Mouse (Mus musculus): ENCODE results near the gene Tex12. TPM values are rescaled to one million over a fixed set of nuclear protein-coding genes. Genes with fewer than 3 reads are reported as not detected.

Tex12 gene
- polyA plus RNA-seq, 1 experiment from 2014 or later = 0.17 TPM

- H3K4me1 ChIP-seq (replicated peaks; ENCODE audit: control insufficient read depth, insufficient read depth, low read length) = no peaks in the 10 kb centered on the region
- H3K27me3 ChIP-seq (ENCODE audit: control insufficient read depth, insufficient read depth, low read length) = no peaks in the 10 kb centered on the region
- no peak overlapping the region for H3K4me3 ChIP-seq (ENCODE audit: low read depth, low read length)
- no peak overlapping the region for H3K9ac ChIP-seq (ENCODE audit: low read depth, low read length)
- DNase-seq (ENCODE audit: low spot score) (no peak), ATAC-seq (ENCODE audit: low FRiP score) (no peak)
- H3K36me3 ChIP-seq (ENCODE audit: control insufficient read depth, insufficient read depth, low read length) = no peaks in the 10 kb centered on the region
- 83% methylated on average over 4 of the region's 4 CpGs for WGBS
- H3K4me2 ChIP-seq (replicated peaks; ENCODE audit: low read depth, low read length) = no peak overlapping the region
- H3K27ac ChIP-seq (ENCODE audit: low read depth, low read length) = no peak overlapping the region
- H3K9me3 ChIP-seq (ENCODE audit: control insufficient read depth, low read length) = no peaks in the 10 kb centered on the region
Measured at GRCm38 (mm10) chr9:50567372-50567771, 6.2 kb upstream of the Tex12 start.

GRCm38 (mm10) chr9:50565940-50566339 lies 4.8 kb upstream of the Tex12 start:
- H3K27me3 ChIP-seq (ENCODE audit: control insufficient read depth, insufficient read depth, low read length) = no peaks in the 10 kb centered on the region
- no peaks in the 10 kb centered on the region for H3K4me1 ChIP-seq (replicated peaks; ENCODE audit: control insufficient read depth, insufficient read depth, low read length)
- H3K27ac ChIP-seq (ENCODE audit: low read depth, low read length) = no peak overlapping the region
- no peak for ATAC-seq (ENCODE audit: low FRiP score)
- H3K9ac ChIP-seq (ENCODE audit: low read depth, low read length) = no peak overlapping the region
- no peak for DNase-seq (ENCODE audit: low spot score)
- no peak overlapping the region for H3K4me2 ChIP-seq (replicated peaks; ENCODE audit: low read depth, low read length)
- H3K36me3 ChIP-seq (ENCODE audit: control insufficient read depth, insufficient read depth, low read length) = no peaks in the 10 kb centered on the region
- H3K4me3 ChIP-seq (ENCODE audit: low read depth, low read length) = no peak overlapping the region
- no peaks in the 10 kb centered on the region for H3K9me3 ChIP-seq (ENCODE audit: control insufficient read depth, low read length)
- WGBS = 87% methylated on average over 4 of the region's 4 CpGs

GRCm38 (mm10) chr9:50565173-50565572 lies 4.0 kb upstream of the Tex12 start:
- Histone ChIP-seq H3K4me3 (ENCODE audit: low read depth, low read length) (no peak overlapping the region), H3K27ac (ENCODE audit: low read depth, low read length) (no peak overlapping the region), H3K4me2 (replicated peaks; ENCODE audit: low read depth, low read length) (no peak overlapping the region), H3K4me1 (replicated peaks; ENCODE audit: control insufficient read depth, insufficient read depth, low read length) (no peaks in the 10 kb centered on the region), H3K9ac (ENCODE audit: low read depth, low read length) (no peak overlapping the region), H3K36me3 (ENCODE audit: control insufficient read depth, insufficient read depth, low read length) (no peaks in the 10 kb centered on the region), H3K27me3 (ENCODE audit: control insufficient read depth, insufficient read depth, low read length) (no peaks in the 10 kb centered on the region), H3K9me3 (ENCODE audit: control insufficient read depth, low read length) (no peaks in the 10 kb centered on the region)
- DNase-seq (ENCODE audit: low spot score) = no peak
- WGBS = 78% methylated on average over 7 of the region's 7 CpGs
- no peak for ATAC-seq (ENCODE audit: low FRiP score)

- Histone ChIP-seq H3K9me3 (ENCODE audit: control insufficient read depth, low read length) (no peaks in the 10 kb centered on the region), H3K9ac (ENCODE audit: low read depth, low read length) (no peak overlapping the region), H3K27ac (ENCODE audit: low read depth, low read length) (no peak overlapping the region), H3K27me3 (ENCODE audit: control insufficient read depth, insufficient read depth, low read length) (no peaks in the 10 kb centered on the region), H3K4me1 (replicated peaks; ENCODE audit: control insufficient read depth, insufficient read depth, low read length) (no peaks in the 10 kb centered on the region), H3K36me3 (ENCODE audit: control insufficient read depth, insufficient read depth, low read length) (no peaks in the 10 kb centered on the region), H3K4me2 (replicated peaks; ENCODE audit: low read depth, low read length) (no peak overlapping the region), H3K4me3 (ENCODE audit: low read depth, low read length) (no peak overlapping the region)
- DNase-seq (ENCODE audit: low spot score) (no peak), ATAC-seq (ENCODE audit: low FRiP score) (no peak)
- WGBS = 84% methylated on average over 2 of the region's 2 CpGs
Measured at GRCm38 (mm10) chr9:50561918-50562360, 814 bp upstream of the Tex12 start.

GRCm38 (mm10) chr9:50555094-50555446 lies 6.1 kb downstream of the Tex12 start, which contains the start of gene Bco2:
Gene Bco2, minus strand, starts transcription at chr9:50555181.
- peak within 1 kb of the TSS; percentile 20; the same call in 1 of the 2 replicates for H3K4me2 ChIP-seq (replicated peaks; ENCODE audit: low read depth, low read length)
- H3K36me3 ChIP-seq (ENCODE audit: control insufficient read depth, insufficient read depth, low read length) = no peaks in the 10 kb centered on the region
- H3K9ac ChIP-seq (ENCODE audit: low read depth, low read length) = peak within 1 kb of the TSS; percentile 49
- no peaks in the 10 kb centered on the region for H3K4me1 ChIP-seq (replicated peaks; ENCODE audit: control insufficient read depth, insufficient read depth, low read length)
- WGBS = 29% methylated on average over 2 of the region's 2 CpGs
- H3K27me3 ChIP-seq (ENCODE audit: control insufficient read depth, insufficient read depth, low read length) = no peaks in the 10 kb centered on the region
- peak within 1 kb of the TSS; percentile 45; the same call in 1 of the 2 replicates for H3K27ac ChIP-seq (ENCODE audit: low read depth, low read length)
- no peak for DNase-seq (ENCODE audit: low spot score)
- H3K9me3 ChIP-seq (ENCODE audit: control insufficient read depth, low read length) = no peaks in the 10 kb centered on the region
- no peak for ATAC-seq (ENCODE audit: low FRiP score)
- H3K4me3 ChIP-seq (ENCODE audit: low read depth, low read length) = peak within 1 kb of the TSS; percentile 13; the same call in 1 of the 2 replicates

GRCm38 (mm10) chr9:50554241-50555093 lies 6.7 kb downstream of the Tex12 start, which contains the start of gene Il18:
Gene Il18, plus strand, starts transcription at chr9:50554827.
- H3K27ac ChIP-seq (ENCODE audit: low read depth, low read length) = peak within 1 kb of the TSS; percentile 45; the same call in 1 of the 2 replicates
- H3K4me1 ChIP-seq (replicated peaks; ENCODE audit: control insufficient read depth, insufficient read depth, low read length) = no peaks in the 10 kb centered on the region
- WGBS = 23% methylated on average over 12 of the region's 12 CpGs
- H3K9ac ChIP-seq (ENCODE audit: low read depth, low read length) = peak within 1 kb of the TSS; percentile 49
- H3K27me3 ChIP-seq (ENCODE audit: control insufficient read depth, insufficient read depth, low read length) = no peaks in the 10 kb centered on the region
- peak within 1 kb of the TSS; percentile 13; the same call in 1 of the 2 replicates for H3K4me3 ChIP-seq (ENCODE audit: low read depth, low read length)
- no peaks in the 10 kb centered on the region for H3K9me3 ChIP-seq (ENCODE audit: control insufficient read depth, low read length)
- peak within 1 kb of the TSS; percentile 20; the same call in 1 of the 2 replicates for H3K4me2 ChIP-seq (replicated peaks; ENCODE audit: low read depth, low read length)
- DNase-seq (ENCODE audit: low spot score) = peak; percentile 49
- H3K36me3 ChIP-seq (ENCODE audit: control insufficient read depth, insufficient read depth, low read length) = no peaks in the 10 kb centered on the region
- ATAC-seq (ENCODE audit: low FRiP score) = peak; percentile 70; the same call in 1 of the 2 replicates

- Histone ChIP-seq H3K9me3 (ENCODE audit: control insufficient read depth, low read length) (no peaks in the 10 kb centered on the region), H3K27me3 (ENCODE audit: control insufficient read depth, insufficient read depth, low read length) (no peaks in the 10 kb centered on the region), H3K36me3 (ENCODE audit: control insufficient read depth, insufficient read depth, low read length) (no peaks in the 10 kb centered on the region), H3K4me2 (replicated peaks; ENCODE audit: low read depth, low read length) (no peak overlapping the region), H3K27ac (ENCODE audit: low read depth, low read length) (no peak overlapping the region), H3K9ac (ENCODE audit: low read depth, low read length) (no peak overlapping the region), H3K4me3 (ENCODE audit: low read depth, low read length) (no peak overlapping the region), H3K4me1 (replicated peaks; ENCODE audit: control insufficient read depth, insufficient read depth, low read length) (no peaks in the 10 kb centered on the region)
- ATAC-seq (ENCODE audit: low FRiP score) (no peak), DNase-seq (ENCODE audit: low spot score) (no peak)
- 85% methylated on average over 2 of the region's 2 CpGs for WGBS
Measured at GRCm38 (mm10) chr9:50553547-50553946, 7.6 kb downstream of the Tex12 start.

- Histone ChIP-seq H3K4me2 (replicated peaks; ENCODE audit: low read depth, low read length) (no peak overlapping the region), H3K4me1 (replicated peaks; ENCODE audit: control insufficient read depth, insufficient read depth, low read length) (no peaks in the 10 kb centered on the region), H3K9me3 (ENCODE audit: control insufficient read depth, low read length) (no peaks in the 10 kb centered on the region), H3K4me3 (ENCODE audit: low read depth, low read length) (no peak overlapping the region), H3K36me3 (ENCODE audit: control insufficient read depth, insufficient read depth, low read length) (no peaks in the 10 kb centered on the region), H3K9ac (ENCODE audit: low read depth, low read length) (no peak overlapping the region), H3K27me3 (ENCODE audit: control insufficient read depth, insufficient read depth, low read length) (no peaks in the 10 kb centered on the region), H3K27ac (ENCODE audit: low read depth, low read length) (no peak overlapping the region)
- no peak for ATAC-seq (ENCODE audit: low FRiP score)
- 88% methylated on average over 5 of the region's 5 CpGs for WGBS
- DNase-seq (ENCODE audit: low spot score) = no peak
Measured at GRCm38 (mm10) chr9:50552206-50552605, 8.9 kb downstream of the Tex12 start.

- H3K9me3 ChIP-seq (ENCODE audit: control insufficient read depth, low read length) = no peaks in the 10 kb centered on the region
- no peak for DNase-seq (ENCODE audit: low spot score)
- H3K9ac ChIP-seq (ENCODE audit: low read depth, low read length) = no peak overlapping the region
- ATAC-seq (ENCODE audit: low FRiP score) = no peak
- H3K27me3 ChIP-seq (ENCODE audit: control insufficient read depth, insufficient read depth, low read length) = no peaks in the 10 kb centered on the region
- WGBS = 91% methylated on average over 4 of the region's 4 CpGs
- H3K36me3 ChIP-seq (ENCODE audit: control insufficient read depth, insufficient read depth, low read length) = no peaks in the 10 kb centered on the region
- H3K27ac ChIP-seq (ENCODE audit: low read depth, low read length) = no peak overlapping the region
- H3K4me1 ChIP-seq (replicated peaks; ENCODE audit: control insufficient read depth, insufficient read depth, low read length) = no peaks in the 10 kb centered on the region
- H3K4me2 ChIP-seq (replicated peaks; ENCODE audit: low read depth, low read length) = no peak overlapping the region
- H3K4me3 ChIP-seq (ENCODE audit: low read depth, low read length) = no peak overlapping the region
Measured at GRCm38 (mm10) chr9:50548936-50549335, 12.2 kb downstream of the Tex12 start.
